23 mouse cellular contexts compared by ENCODE assay signal in the genomic region with DNA sequence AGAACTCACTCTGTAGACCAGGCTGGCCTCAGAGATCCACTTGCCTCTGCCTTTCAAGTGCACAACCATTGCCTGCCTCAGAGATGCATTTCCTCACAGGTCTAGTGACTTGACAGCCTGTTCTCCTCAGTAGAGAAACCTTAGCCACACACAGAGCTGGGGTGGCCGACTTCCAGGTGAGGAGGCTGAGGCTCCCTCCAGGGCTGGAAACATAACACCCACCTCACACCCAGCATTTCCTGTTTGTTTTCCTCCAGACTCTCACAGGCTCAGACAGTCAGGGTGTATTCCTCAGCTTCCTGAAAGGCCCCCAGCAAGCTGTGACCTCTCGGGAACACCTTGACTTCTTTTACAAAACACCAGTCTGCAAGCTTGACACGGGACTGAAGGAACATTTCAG. TPM values are rescaled to one million over a fixed set of nuclear protein-coding genes. Genes with fewer than 3 reads are reported as not detected.
DNase-seq lines count a peak whose midpoint lies in the region; ATAC-seq lines count a peak whose summit lies in the region.
"Had no signal": no experiment of that assay in that cellular context is flagged by ENCODE, and none has a peak within 500 bp of the region (broad histone marks: within the 10 kb centered on the region; RNA-seq: fewer than 3 reads in every experiment).

No protein-coding gene starts in this region.

- H3K9me3 ChIP-seq in heart, embryonic 10.5 days: no peaks in the 10 kb centered on the region
- H3K9me3 ChIP-seq in heart, embryonic 12.5 days (replicated peaks): no peaks in the 10 kb centered on the region
- H3K9me3 ChIP-seq: heart, embryonic 13.5 days; liver, embryonic 12.5 days had no signal

- 0 out of 2 replicates have a peak overlapping the region, but pooled peaks have one; percentile 3 for H3K27ac ChIP-seq in heart, embryonic 10.5 days
- no peak overlapping the region for H3K27ac ChIP-seq in heart, embryonic 12.5 days (ENCODE audit: poor library complexity, severe bottlenecking)
- H3K27ac ChIP-seq in brown adipose tissue, adult 24 weeks (replicated peaks; ENCODE audit: low read depth, low read length): peak overlapping the region; percentile 27; the same call in 1 of the 2 replicates
- H3K27ac ChIP-seq: heart, embryonic 13.5 days; hindbrain, postnatal 0 days; layer of hippocampus, adult 2 months; liver, embryonic 12.5 days had no signal

- no peak overlapping the region for H3K4me2 ChIP-seq in heart, embryonic 12.5 days
- H3K4me2 ChIP-seq: heart, embryonic 13.5 days; liver, embryonic 12.5 days; midbrain, embryonic 11.5 days had no signal

- DNase-seq in heart, embryonic 10.5 days (ENCODE audit: low spot score): no peak
- peak; percentile 25 to 58 for DNase-seq in kidney, postnatal 25 days
- no peak for DNase-seq in kidney, adult 8-10 months
- peak; percentile 19 for DNase-seq in naive thymus-derived CD4-positive, alpha-beta T cell, adult 2 months (ENCODE audit: low read depth)
- DNase-seq in urinary bladder, postnatal 36 days (ENCODE audit: low spot score in 2 of 2): no peak
- DNase-seq: adrenal gland, postnatal 25 days; cerebellum, adult 9-10 months; heart, adult 11 months; heart, postnatal 14 days; lung, postnatal 10 days had no signal

- WGBS in heart, embryonic 10.5 days: 49% methylated on average over 3 of the region's 3 CpGs
- 41% methylated on average over 3 of the region's 3 CpGs for WGBS in heart, embryonic 12.5 days

- H3K9ac ChIP-seq in heart, embryonic 12.5 days: no peak overlapping the region
- H3K9ac ChIP-seq: liver, embryonic 12.5 days had no signal

- H3K27me3 ChIP-seq in heart, embryonic 10.5 days (ENCODE audit: insufficient read depth, poor library complexity, severe bottlenecking): no peaks in the 10 kb centered on the region
- H3K27me3 ChIP-seq in heart, embryonic 12.5 days (replicated peaks): no peaks in the 10 kb centered on the region
- H3K27me3 ChIP-seq: heart, embryonic 13.5 days; liver, embryonic 12.5 days had no signal

- peaks cover 37% of the 10 kb centered on the region for H3K4me1 ChIP-seq in heart, embryonic 10.5 days
- H3K4me1 ChIP-seq in heart, embryonic 12.5 days (replicated peaks): peaks cover 15% of the 10 kb centered on the region; the same call in 1 of the 2 replicates
- H3K4me1 ChIP-seq in brown adipose tissue, adult 24 weeks (ENCODE audit: control insufficient read depth, insufficient read depth, insufficient read length, low read length): peaks cover 12% of the 10 kb centered on the region

- H3K4me3 ChIP-seq in heart, embryonic 10.5 days: no peak overlapping the region
- no peak overlapping the region for H3K4me3 ChIP-seq in heart, embryonic 12.5 days
- H3K4me3 ChIP-seq in brown adipose tissue, adult 24 weeks (ENCODE audit: insufficient read depth, low read depth, low read length): no peak overlapping the region
- H3K4me3 ChIP-seq: heart, embryonic 13.5 days; layer of hippocampus, adult 2 months; liver, embryonic 12.5 days had no signal

- no peak for ATAC-seq in heart, embryonic 12.5 days (ENCODE audit: insufficient number of reproducible peaks, low FRiP score)
- ATAC-seq: forebrain, embryonic 16.5 days; hindbrain, postnatal 0 days; intestine, postnatal 0 days; liver, embryonic 12.5 days had no signal

- no peaks in the 10 kb centered on the region for H3K36me3 ChIP-seq in heart, embryonic 10.5 days
- no peaks in the 10 kb centered on the region for H3K36me3 ChIP-seq in heart, embryonic 12.5 days
- H3K36me3 ChIP-seq: heart, embryonic 13.5 days; liver, embryonic 12.5 days had no signal

RNA-seq across cellular contexts. Expression of gene Tmco4, which starts 2.5 kb away (rescaled TPM):
- polyA plus RNA-seq in heart, embryonic 10.5 days (2016; fragmentation: Nextera tagmentation; extraction: Ambion mirVana): 3.4 and 4.2 TPM in 2 replicates
- 5.4 and 5.5 TPM in 2 replicates for polyA plus RNA-seq in heart, embryonic 12.5 days (2016; fragmentation: Nextera tagmentation; extraction: Ambion mirVana)
- polyA plus RNA-seq in brown adipose tissue, adult 24 weeks (2012; ENCODE audit: insufficient read depth, insufficient read length, missing spikeins): 10.3 and 12.2 TPM in 2 replicates

RNA-seq across cellular contexts. Expression of gene Rnf186, which starts 8.3 kb away (rescaled TPM):
- polyA plus RNA-seq in heart, embryonic 10.5 days (2016; fragmentation: Nextera tagmentation; extraction: Ambion mirVana): 0.14 TPM in 1 of 2 replicates, not detected in the other
- not detected in 2 replicates for polyA plus RNA-seq in heart, embryonic 12.5 days (2016; fragmentation: Nextera tagmentation; extraction: Ambion mirVana)
- not detected in 2 replicates for polyA plus RNA-seq in brown adipose tissue, adult 24 weeks (2012; ENCODE audit: insufficient read depth, insufficient read length, missing spikeins)
- polyA plus RNA-seq: brain, embryonic 14.5 days; forebrain, embryonic 16.5 days; heart, embryonic 13.5 days; hindbrain, embryonic 11.5 days; hindbrain, postnatal 0 days; limb, embryonic 11.5 days; liver, embryonic 12.5 days; midbrain, embryonic 11.5 days; neural tube, embryonic 11.5 days had no signal

Comparison
In these comparisons a context has a peak if more than half of its experiments do, and no peak if none do; other contexts are left out.
1. DNase-seq: peak in kidney, postnatal 25 days (2 of 2) and naive thymus-derived CD4-positive, alpha-beta T cell, adult 2 months (single experiment); none in heart, embryonic 10.5 days (single experiment), kidney, adult 8-10 months (0 of 2) and urinary bladder, postnatal 36 days (0 of 2).